Mouse (Mus musculus) thymus, adult 2 months (tissue): ENCODE measurements around the gene Cd2. TPM values are rescaled to one million over a fixed set of nuclear protein-coding genes. Genes with fewer than 3 reads are reported as not detected.

Source experiments
- DNase-seq: peaks from one replicate; pipeline ENCODE4 v3.0.0; 2021
- H3K27ac ChIP-seq: fragments of 200-500 bp; 2 replicates; pipeline ENCODE4 v1.5.1; 2012; ENCODE audit warnings: low read length, control low read depth; ENCODE audit not compliant: control insufficient read depth, insufficient read depth
- H3K27me3 ChIP-seq: fragments of 200-500 bp; 2 replicates; pipeline ENCODE4 v1.6.1; 2012; ENCODE audit warnings: mild to moderate bottlenecking, low read length, moderate library complexity, mixed read lengths; ENCODE audit not compliant: control insufficient read depth, insufficient read depth
- H3K36me3 ChIP-seq: fragments of 200-500 bp; 2 replicates; pipeline ENCODE4 v1.6.1; 2012; ENCODE audit warnings: mild to moderate bottlenecking, low read length, moderate library complexity; ENCODE audit not compliant: control insufficient read depth, insufficient read depth
- H3K4me1 ChIP-seq: fragments of 200-500 bp; replicated peaks from 2 replicates; pipeline ENCODE4 v1.6.1; 2012; ENCODE audit warnings: low read length; ENCODE audit not compliant: control insufficient read depth, insufficient read depth
- H3K4me3 ChIP-seq: fragments of 200-500 bp; 2 replicates; pipeline ENCODE4 v1.5.1; 2012; ENCODE audit warnings: mild to moderate bottlenecking, low read length, control low read depth, moderate library complexity; ENCODE audit not compliant: control insufficient read depth, insufficient read depth
- CTCF ChIP-seq: fragments of 200-500 bp; IDR thresholded peaks from 2 replicates; pipeline ENCODE4 v1.5.1; 2012; ENCODE audit warnings: mild to moderate bottlenecking, control low read depth, low read length, moderate library complexity, borderline replicate concordance; ENCODE audit not compliant: control insufficient read depth, poor library complexity, insufficient read depth; ENCODE audit errors: extremely low read depth
- POLR2A ChIP-seq: fragments of 200-500 bp; IDR thresholded peaks from 2 replicates; pipeline ENCODE4 v1.6.1; 2012; ENCODE audit warnings: mild to moderate bottlenecking, low read length, control low read depth, moderate library complexity; ENCODE audit not compliant: control insufficient read depth, poor library complexity, insufficient read depth; ENCODE audit errors: extremely low read depth
- WGBS: fragments of 180-500 bp; shearing (Covaris S2); methylation state at CpG from one replicate; pipeline ENCODE4 v1.1.7; 2018; 5-methylcytosine and 5-hydroxymethylcytosine counted together
- polyA plus RNA-seq: library from polyadenylated mRNA; depleted of rRNA; stranded (reverse); fragments of >200 nt; gene quantifications from 2 replicates; pipeline ENCODE4 v1.2.3, GENCODE M21; 2012

Cd2 gene
- polyA plus RNA-seq, 1 experiment, result 117 TPM

- Histone ChIP-seq H3K27ac (no peak overlapping the region), H3K4me3 (no peak overlapping the region), H3K27me3 (no peaks in the 10 kb centered on the region), H3K4me1 (peaks cover 72% of the 10 kb centered on the region), H3K36me3 (no peaks in the 10 kb centered on the region)
- DNase-seq, result no peak
- TF ChIP-seq POLR2A, result no peak
- TF ChIP-seq CTCF, result no peak
- 92% methylated on average over 10 of the region's 10 CpGs for whole genome bisulfite sequencing
These were observed 7.0 kb upstream of the Cd2 start for GRCm38 (mm10) chr3:101294487-101295365.

- no peak for DNase-seq
- Histone ChIP-seq H3K4me3 (no peak overlapping the region), H3K36me3 (no peaks in the 10 kb centered on the region), H3K27ac (no peak overlapping the region), H3K4me1 (peaks cover 66% of the 10 kb centered on the region), H3K27me3 (no peaks in the 10 kb centered on the region)
- no peak for TF ChIP-seq POLR2A
- no peak for TF ChIP-seq CTCF
- 69% methylated on average over 8 of the region's 8 CpGs for WGBS
These were observed 5.9 kb upstream of the Cd2 start for GRCm38 (mm10) chr3:101293571-101294135.

DNA sequence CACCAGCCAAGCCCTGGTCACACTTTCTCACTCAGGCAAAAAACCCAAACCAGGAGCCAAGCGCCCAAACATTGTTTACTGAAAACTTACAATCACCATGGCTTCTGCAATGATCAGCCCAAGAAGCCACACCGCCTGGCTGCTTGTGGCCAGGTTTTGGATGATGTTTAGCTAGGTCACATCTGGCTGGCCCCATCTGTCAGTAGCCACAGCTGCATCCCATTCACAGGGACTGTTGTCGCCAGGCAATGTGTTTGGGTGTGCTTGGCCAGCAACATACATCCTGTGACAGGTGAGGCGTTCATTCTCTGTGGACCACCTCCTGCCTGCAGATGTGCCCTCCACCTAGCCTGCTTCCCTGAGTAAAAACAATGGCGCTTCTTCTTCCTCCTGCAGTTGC, 4.9 kb upstream of the Cd2 start:
- no peak overlapping the region for H3K4me3 ChIP-seq
- no peak overlapping the region for H3K27ac ChIP-seq
- TF ChIP-seq POLR2A, result no peak
- TF ChIP-seq CTCF, result no peak
- no peak for DNase-seq
- H3K36me3 ChIP-seq, result no peaks in the 10 kb centered on the region
- 76% methylated on average over 5 of the region's 5 CpGs for WGBS
- no peaks in the 10 kb centered on the region for H3K27me3 ChIP-seq
- peaks cover 66% of the 10 kb centered on the region for H3K4me1 ChIP-seq

DNA sequence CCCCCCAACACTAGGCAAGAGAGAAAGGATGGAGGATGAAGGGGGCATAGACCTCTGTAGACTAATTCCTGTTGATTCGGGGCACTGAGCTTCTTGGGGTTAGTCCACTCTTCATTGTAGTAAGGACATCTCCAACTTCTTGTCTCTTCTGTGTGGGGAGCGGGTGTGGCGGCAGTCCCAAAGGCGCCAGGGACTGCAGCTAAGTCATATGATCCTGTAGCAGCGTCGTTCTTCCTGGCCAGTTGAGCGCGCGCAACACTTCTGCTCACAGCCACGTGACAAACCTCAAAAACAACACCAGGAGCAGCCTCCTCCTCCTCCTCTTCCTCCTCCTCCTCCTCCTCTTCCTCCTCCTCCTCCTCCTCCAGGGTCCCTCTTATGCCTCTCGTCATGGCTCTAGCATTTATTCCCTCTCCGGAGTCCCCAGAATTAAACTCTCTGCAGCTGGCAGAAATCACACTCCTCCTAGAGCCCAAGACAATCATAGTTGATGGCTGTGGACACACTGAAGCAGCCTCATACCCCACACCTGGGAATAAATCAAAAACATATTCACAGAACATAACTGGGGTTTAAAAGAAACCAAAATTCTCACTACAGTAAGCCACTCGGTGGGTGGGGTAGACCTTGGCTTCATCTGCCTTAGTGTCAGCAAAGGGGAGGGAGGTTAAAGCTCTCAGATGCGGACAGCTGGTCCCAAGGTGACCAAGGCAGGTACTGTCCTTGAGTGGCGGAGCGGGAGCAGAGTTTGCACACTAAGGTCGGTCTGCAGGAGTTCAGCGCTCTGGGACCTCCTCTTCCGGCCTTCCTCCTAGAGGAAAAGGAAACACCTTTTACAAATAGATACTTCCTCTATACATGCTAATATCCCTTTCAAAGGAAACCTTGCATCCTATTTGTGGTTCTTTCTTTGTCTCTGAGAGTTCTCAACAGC, 3.1 kb upstream of the Cd2 start:
- no peak for DNase-seq
- H3K4me1 ChIP-seq, result peaks cover 70% of the 10 kb centered on the region
- TF ChIP-seq CTCF (no peak), POLR2A (no peak)

DNA sequence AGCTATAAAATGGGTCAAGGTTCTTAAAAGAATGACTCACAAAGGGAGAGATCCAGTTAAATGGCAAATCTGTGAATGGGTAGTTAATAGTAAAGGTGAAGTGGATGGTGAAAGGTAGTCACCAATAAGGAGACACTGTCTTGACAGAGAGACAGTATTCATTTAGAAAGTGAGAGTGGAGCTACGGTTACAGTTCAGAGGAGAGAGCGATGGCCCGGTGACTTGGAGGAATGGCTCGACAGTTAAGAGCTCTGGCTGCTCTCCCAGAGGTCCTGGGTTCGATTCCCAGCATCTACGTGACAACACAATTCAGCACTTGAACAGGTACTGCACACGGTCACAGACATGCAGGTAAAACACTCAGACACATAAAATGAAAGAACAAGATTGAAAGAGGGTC, 2.3 kb upstream of the Cd2 start:
- H3K4me3 ChIP-seq, result no peak overlapping the region
- H3K4me1 ChIP-seq, result peaks cover 70% of the 10 kb centered on the region
- 88% methylated on average over 7 of the region's 7 CpGs for WGBS
- H3K27ac ChIP-seq, result peak overlapping the region; percentile 34; the same call in 1 of the 2 replicates
- no peak for DNase-seq
- no peaks in the 10 kb centered on the region for H3K27me3 ChIP-seq
- no peaks in the 10 kb centered on the region for H3K36me3 ChIP-seq
- no peak for TF ChIP-seq POLR2A
- no peak for TF ChIP-seq CTCF

More for the DNA sequence above, 3.1 kb upstream of the Cd2 start:
- H3K27ac ChIP-seq, result peak overlapping the region; percentile 61
- 30% methylated on average over 19 of the region's 19 CpGs for WGBS
- peak overlapping the region; percentile 17; the same call in 1 of the 2 replicates for H3K4me3 ChIP-seq
- no peaks in the 10 kb centered on the region for H3K27me3 ChIP-seq
- H3K36me3 ChIP-seq, result no peaks in the 10 kb centered on the region

- peaks cover 64% of the 10 kb centered on the region for H3K4me1 ChIP-seq
- H3K27me3 ChIP-seq, result no peaks in the 10 kb centered on the region
- no peak for DNase-seq
- TF ChIP-seq CTCF (no peak), POLR2A (no peak)
- no peaks in the 10 kb centered on the region for H3K36me3 ChIP-seq
- 79% methylated on average over 3 of the region's 3 CpGs for WGBS
- no peak overlapping the region for H3K4me3 ChIP-seq
- peak overlapping the region; percentile 62; the same call in 1 of the 2 replicates for H3K27ac ChIP-seq
These were observed 1.7 kb upstream of the Cd2 start for GRCm38 (mm10) chr3:101289406-101289805.
